Mouse (Mus musculus): ENCODE results near the gene Shb. TPM values are rescaled to one million over a fixed set of nuclear protein-coding genes. Genes with fewer than 3 reads are reported as not detected.

Shb gene
- polyA plus RNA-seq, 1 experiment from 2014 or later, result 2.5 TPM

DNA sequence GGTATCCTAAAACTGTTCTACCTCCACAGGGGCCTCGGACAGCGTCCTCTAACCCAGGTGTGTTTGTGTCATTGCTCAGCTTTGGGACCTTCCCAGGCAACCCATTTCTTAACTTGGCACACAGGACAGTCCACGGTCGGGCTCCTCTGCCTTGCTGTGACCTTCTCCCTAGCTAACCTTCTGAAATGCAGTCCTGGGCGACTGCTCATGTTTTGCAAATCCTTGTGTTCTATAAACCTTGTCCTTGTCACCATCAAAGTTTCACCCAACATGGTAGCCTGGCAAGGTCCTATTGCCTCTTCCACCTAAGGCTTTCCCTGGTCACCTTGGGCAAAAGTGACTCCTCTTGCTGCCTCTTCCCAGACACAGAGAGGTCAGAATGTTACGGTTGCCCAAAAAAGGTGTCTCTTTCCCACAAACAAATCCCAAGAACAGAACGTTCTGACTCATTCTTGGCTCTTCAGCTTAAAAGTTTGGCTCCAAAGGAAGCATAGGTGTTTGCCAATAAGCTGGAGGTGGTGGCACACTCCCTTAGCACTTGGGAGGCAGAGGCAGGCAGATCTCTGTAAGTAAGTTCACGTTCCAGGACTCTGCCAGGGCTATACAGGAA lies 121.0 kb downstream of the Shb start:
- 80% methylated on average over 8 of the region's 8 CpGs for WGBS (ENCODE audit: insufficient replicate concordance)
- DNase-seq, result no peak
- H3K36me3 ChIP-seq (replicated peaks; ENCODE audit: insufficient read depth, low read length), result no peaks in the 10 kb centered on the region
- peaks cover 11% of the 10 kb centered on the region for H3K4me1 ChIP-seq (ENCODE audit: insufficient read depth)
- H3K9me3 ChIP-seq (ENCODE audit: low read length), result no peaks in the 10 kb centered on the region
- H3K9ac ChIP-seq (replicated peaks), result no peak overlapping the region
- no peak for TF ChIP-seq EP300 (IDR thresholded peaks at IDR 0.05; ENCODE audit: low read depth)
- no peak for TF ChIP-seq CTCF (IDR thresholded peaks at IDR 0.05; ENCODE audit: low read depth)
- no peak for ATAC-seq
- H3K27ac ChIP-seq (ENCODE audit: low read depth), result no peak overlapping the region
- H3K4me2 ChIP-seq (ENCODE audit: low read depth, low read length), result no peak overlapping the region
- peaks cover 8% of the 10 kb centered on the region; the same call in 1 of the 2 replicates for H3K27me3 ChIP-seq (ENCODE audit: insufficient read depth, low read length)
- no peak overlapping the region for H3K4me3 ChIP-seq (ENCODE audit: low read depth, low read length)

DNA sequence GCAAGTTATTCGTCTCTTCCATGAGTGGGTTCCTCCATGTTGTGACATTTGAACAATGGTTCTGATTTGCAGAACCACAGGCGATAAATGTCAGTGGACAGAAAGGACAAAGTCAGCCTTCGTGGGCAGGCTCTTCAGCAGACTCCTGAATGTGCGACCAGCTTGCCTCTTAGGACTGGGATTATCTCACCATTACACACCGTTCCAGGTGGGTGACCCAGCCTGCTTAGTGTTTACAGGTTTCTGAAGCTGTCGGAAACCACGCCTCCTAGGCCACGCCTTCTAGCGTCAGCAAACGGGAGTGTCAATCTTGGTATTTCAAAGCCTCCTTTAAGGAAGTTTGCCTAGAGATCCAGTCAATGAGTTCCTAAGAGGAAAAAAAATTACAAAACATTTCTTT lies 123.0 kb downstream of the Shb start:
- peak; percentile 91 for DNase-seq
- Histone ChIP-seq H3K9me3 (ENCODE audit: low read length) (no peaks in the 10 kb centered on the region), H3K9ac (replicated peaks) (peak overlapping the region; percentile 99), H3K36me3 (replicated peaks; ENCODE audit: insufficient read depth, low read length) (peaks cover 3% of the 10 kb centered on the region), H3K4me1 (ENCODE audit: insufficient read depth) (peaks cover 19% of the 10 kb centered on the region), H3K4me3 (ENCODE audit: low read depth, low read length) (peak overlapping the region; percentile 95), H3K27me3 (ENCODE audit: insufficient read depth, low read length) (no peaks in the 10 kb centered on the region), H3K27ac (ENCODE audit: low read depth) (peak overlapping the region; percentile 95), H3K4me2 (ENCODE audit: low read depth, low read length) (peak overlapping the region; percentile 79)
- under 1% methylated on average over 10 of the region's 10 CpGs for WGBS (ENCODE audit: insufficient replicate concordance)
- TF ChIP-seq EP300 (IDR thresholded peaks at IDR 0.05; ENCODE audit: low read depth) (no peak; the same call in 1 of the 2 replicates), CTCF (IDR thresholded peaks at IDR 0.05; ENCODE audit: low read depth) (peak; percentile 30)
- peak; percentile 49 for ATAC-seq

GRCm38 (mm10) chr4:45408427-45409132 lies 123.7 kb downstream of the Shb start, which contains the start of gene Slc25a51:
Gene Slc25a51, minus strand, starts transcription at chr4:45408766.
- peak; percentile 16; the same call in 1 of the 2 replicates for TF ChIP-seq EP300 (IDR thresholded peaks at IDR 0.05; ENCODE audit: low read depth)
- no peak for TF ChIP-seq CTCF (IDR thresholded peaks at IDR 0.05; ENCODE audit: low read depth)
- H3K27ac ChIP-seq (ENCODE audit: low read depth), result peak within 1 kb of the TSS; percentile 95
- H3K9me3 ChIP-seq (ENCODE audit: low read length), result no peaks in the 10 kb centered on the region
- under 1% methylated on average over 48 of the region's 67 CpGs for WGBS (ENCODE audit: insufficient replicate concordance)
- DNase-seq, result peak; percentile 96
- peaks cover 10% of the 10 kb centered on the region for H3K36me3 ChIP-seq (replicated peaks; ENCODE audit: insufficient read depth, low read length)
- H3K4me3 ChIP-seq (ENCODE audit: low read depth, low read length), result peak within 1 kb of the TSS; percentile 95
- no peaks in the 10 kb centered on the region for H3K27me3 ChIP-seq (ENCODE audit: insufficient read depth, low read length)
- H3K4me2 ChIP-seq (ENCODE audit: low read depth, low read length), result peak within 1 kb of the TSS; percentile 79
- peak; percentile 87 for ATAC-seq
- H3K4me1 ChIP-seq (ENCODE audit: insufficient read depth), result peaks cover 19% of the 10 kb centered on the region
- H3K9ac ChIP-seq (replicated peaks), result peak within 1 kb of the TSS; percentile 99

GRCm38 (mm10) chr4:45407703-45408334 lies 124.5 kb downstream of the Shb start:
- no peaks in the 10 kb centered on the region for H3K9me3 ChIP-seq (ENCODE audit: low read length)
- peak overlapping the region; percentile 79 for H3K4me2 ChIP-seq (ENCODE audit: low read depth, low read length)
- H3K9ac ChIP-seq (replicated peaks), result peak overlapping the region; percentile 99
- TF ChIP-seq CTCF (IDR thresholded peaks at IDR 0.05; ENCODE audit: low read depth) (no peak), EP300 (IDR thresholded peaks at IDR 0.05; ENCODE audit: low read depth) (peak; percentile 39; the same call in 1 of the 2 replicates)
- H3K36me3 ChIP-seq (replicated peaks; ENCODE audit: insufficient read depth, low read length), result peaks cover 15% of the 10 kb centered on the region
- WGBS (ENCODE audit: insufficient replicate concordance), result 2% methylated on average over 19 of the region's 19 CpGs
- peak overlapping the region; percentile 95 for H3K27ac ChIP-seq (ENCODE audit: low read depth)
- no peak for DNase-seq
- H3K27me3 ChIP-seq (ENCODE audit: insufficient read depth, low read length), result no peaks in the 10 kb centered on the region
- peak; percentile 1 for ATAC-seq
- H3K4me1 ChIP-seq (ENCODE audit: insufficient read depth), result peaks cover 23% of the 10 kb centered on the region
- H3K4me3 ChIP-seq (ENCODE audit: low read depth, low read length), result peak overlapping the region; percentile 95

DNA sequence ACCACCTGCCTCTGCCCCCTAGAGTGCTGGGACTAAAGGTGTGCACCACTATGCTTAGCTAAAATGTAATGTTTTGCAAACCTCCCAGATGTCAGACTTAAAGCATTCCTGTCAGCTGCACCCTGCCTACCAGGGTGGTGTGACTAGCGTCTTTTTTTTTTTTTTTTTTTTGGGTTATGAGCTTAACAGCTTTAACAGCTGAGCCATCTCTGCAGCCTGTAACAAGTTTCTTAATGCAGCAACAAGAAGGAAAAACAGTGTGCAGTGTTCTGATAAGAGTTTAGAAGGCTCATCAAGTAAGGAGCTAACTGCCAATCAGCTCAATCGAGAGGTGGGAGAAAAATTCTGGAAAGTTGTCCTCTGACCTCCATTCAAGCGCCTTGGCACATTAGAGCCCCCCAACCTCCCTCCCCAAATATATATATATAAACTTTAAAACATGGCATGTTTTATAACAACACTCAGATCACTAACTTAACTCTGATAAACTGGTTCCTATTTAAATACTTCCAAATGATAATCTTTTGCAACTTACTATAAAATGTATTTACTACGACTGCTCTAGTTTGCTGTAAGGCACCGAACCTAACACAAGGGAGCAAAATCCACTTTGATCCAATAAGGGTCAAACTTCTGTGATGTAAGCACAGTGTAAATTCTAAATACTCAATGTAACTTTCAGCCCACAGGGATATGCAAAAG lies 125.1 kb downstream of the Shb start:
- Histone ChIP-seq H3K36me3 (replicated peaks; ENCODE audit: insufficient read depth, low read length) (peaks cover 22% of the 10 kb centered on the region), H3K27ac (ENCODE audit: low read depth) (peak overlapping the region; percentile 95), H3K4me2 (ENCODE audit: low read depth, low read length) (peak overlapping the region; percentile 79), H3K9me3 (ENCODE audit: low read length) (no peaks in the 10 kb centered on the region), H3K9ac (replicated peaks) (peak overlapping the region; percentile 99), H3K4me1 (ENCODE audit: insufficient read depth) (peaks cover 23% of the 10 kb centered on the region), H3K4me3 (ENCODE audit: low read depth, low read length) (peak overlapping the region; percentile 95), H3K27me3 (ENCODE audit: insufficient read depth, low read length) (no peaks in the 10 kb centered on the region)
- DNase-seq (no peak), ATAC-seq (peak; percentile 3)
- WGBS (ENCODE audit: insufficient replicate concordance), result 30% methylated on average over 5 of the region's 5 CpGs
- TF ChIP-seq EP300 (IDR thresholded peaks at IDR 0.05; ENCODE audit: low read depth) (peak; percentile 90), CTCF (IDR thresholded peaks at IDR 0.05; ENCODE audit: low read depth) (no peak)

All from liver, postnatal 0 days (tissue).